Comparison of ENCODE assay signal across 9 mouse cellular contexts in genomic region chr3:50382729-50383128, GRCm38 (mm10).
A peak's percentile ranks its signal among the peaks of the same experiment; 100 is the strongest.
DNase-seq lines count a peak whose midpoint lies in the region; ATAC-seq and TF ChIP-seq lines count a peak whose summit lies in the region.
"Had no signal": no experiment of that assay in that cellular context is flagged by ENCODE, and none has a peak within 500 bp of the region (broad histone marks: within the 10 kb centered on the region; RNA-seq: fewer than 3 reads in every experiment).

No protein-coding gene starts in this region.

- peak; percentile 38; the same call in 1 of the 2 replicates for TF ChIP-seq CTCF in lung, embryonic 14.5 days (IDR thresholded peaks at IDR 0.05; ENCODE audit: low read depth)

- H3K27me3 ChIP-seq in lung, embryonic 14.5 days (ENCODE audit: insufficient read depth, low read length) = no peaks in the 10 kb centered on the region
- H3K27me3 ChIP-seq in forebrain, embryonic 14.5 days (replicated peaks; ENCODE audit: control insufficient read depth, insufficient read depth, low read length) = no peaks in the 10 kb centered on the region
- no peaks in the 10 kb centered on the region; the same call in 1 of the 2 replicates for H3K27me3 ChIP-seq in splenic B cell, adult 2 months (ENCODE audit: control insufficient read depth, insufficient read depth, low read length, poor library complexity, severe bottlenecking)
- H3K27me3 ChIP-seq: Patski had no signal

- no peaks in the 10 kb centered on the region for H3K4me1 ChIP-seq in lung, embryonic 14.5 days (ENCODE audit: insufficient read depth)
- H3K4me1 ChIP-seq in forebrain, embryonic 14.5 days (ENCODE audit: control insufficient read depth, insufficient read depth, low read length) = 0 out of 2 replicates have a peak, but pooled peaks cover 6% of the 10 kb centered on the region

- peak; percentile 35 for DNase-seq in lung, embryonic 14.5 days
- no peak for DNase-seq in lung, postnatal 14 days
- DNase-seq in forebrain, embryonic 14.5 days (ENCODE audit: low spot score) = peak; percentile 37
- DNase-seq in kidney, postnatal 4 days = peak; percentile 17 to 38
- peak; percentile 2 for DNase-seq in splenic B cell, adult 2 months (ENCODE audit: low read depth, low spot score)
- DNase-seq in urinary bladder, postnatal 36 days (ENCODE audit: low spot score in 2 of 2) = no peak
- no peak for DNase-seq in frontal cortex, postnatal 25 days (ENCODE audit: low spot score in 2 of 2)
- no peak for DNase-seq in gastrocnemius, postnatal 36 days

- H3K36me3 ChIP-seq in lung, embryonic 14.5 days (ENCODE audit: insufficient read depth) = no peaks in the 10 kb centered on the region
- no peaks in the 10 kb centered on the region for H3K36me3 ChIP-seq in forebrain, embryonic 14.5 days (ENCODE audit: control insufficient read depth, insufficient read depth, low read length)
- no peaks in the 10 kb centered on the region for H3K36me3 ChIP-seq in splenic B cell, adult 2 months (ENCODE audit: control insufficient read depth, insufficient read depth, low read length, poor library complexity, severe bottlenecking)

- H3K9ac ChIP-seq in lung, embryonic 14.5 days = no peak overlapping the region
- no peak overlapping the region for H3K9ac ChIP-seq in forebrain, embryonic 14.5 days (ENCODE audit: low read length)

- 29% methylated on average over 5 of the region's 5 CpGs for WGBS in lung, embryonic 14.5 days
- 17% methylated on average over 5 of the region's 5 CpGs for WGBS in forebrain, embryonic 14.5 days

- H3K4me3 ChIP-seq in lung, embryonic 14.5 days (ENCODE audit: low read depth, low read length) = no peak overlapping the region
- H3K4me3 ChIP-seq in forebrain, embryonic 14.5 days (ENCODE audit: low read depth, low read length) = no peak overlapping the region

- H3K4me2 ChIP-seq in lung, embryonic 14.5 days = peak overlapping the region; percentile 67; the same call in 1 of the 2 replicates
- no peak overlapping the region; the same call in 1 of the 2 replicates for H3K4me2 ChIP-seq in forebrain, embryonic 14.5 days (ENCODE audit: low read length)

- peak; percentile 50; the same call in 1 of the 2 replicates for ATAC-seq in lung, embryonic 14.5 days (ENCODE audit: insufficient read depth)
- 0 out of 2 replicates have a peak, but pooled peaks have one; percentile 2 for ATAC-seq in forebrain, embryonic 14.5 days
- ATAC-seq: Patski had no signal

- no peaks in the 10 kb centered on the region for H3K9me3 ChIP-seq in lung, embryonic 14.5 days (ENCODE audit: low read depth, low read length)
- no peaks in the 10 kb centered on the region for H3K9me3 ChIP-seq in forebrain, embryonic 14.5 days (replicated peaks; ENCODE audit: control insufficient read depth, low read length)

- intact Hi-C loops in gastrocnemius, postnatal 36 days (cut with DNase I) = loop anchor here (5.0 to 10.0 kb wide), 3 partner anchors 78 to 740 kb away; no protein-coding TSS in a partner anchor

- no peak overlapping the region for H3K27ac ChIP-seq in lung, embryonic 14.5 days (ENCODE audit: low read depth)
- H3K27ac ChIP-seq in forebrain, embryonic 14.5 days (ENCODE audit: low read depth, low read length) = no peak overlapping the region

Comparison
In these comparisons a context has a peak if more than half of its experiments do, and no peak if none do; other contexts are left out.
1. DNase-seq: peak in lung, embryonic 14.5 days (single experiment), forebrain, embryonic 14.5 days (single experiment), kidney, postnatal 4 days (2 of 2) and splenic B cell, adult 2 months (single experiment); none in lung, postnatal 14 days (single experiment), urinary bladder, postnatal 36 days (0 of 2), frontal cortex, postnatal 25 days (0 of 2) and gastrocnemius, postnatal 36 days (0 of 2).